Mouse (Mus musculus) right cerebral cortex, postnatal 14 days (tissue): ENCODE data around the gene Dnase2a.

Experiments used
- DNase-seq: peaks from one replicate; pipeline ENCODE4 v3.0.0; 2022

Dnase2a gene

GRCm38 (mm10) chr8:84937620-84938485 is 29.5 kb downstream of the Dnase2a start:
- DNase-seq: no peak

DNA sequence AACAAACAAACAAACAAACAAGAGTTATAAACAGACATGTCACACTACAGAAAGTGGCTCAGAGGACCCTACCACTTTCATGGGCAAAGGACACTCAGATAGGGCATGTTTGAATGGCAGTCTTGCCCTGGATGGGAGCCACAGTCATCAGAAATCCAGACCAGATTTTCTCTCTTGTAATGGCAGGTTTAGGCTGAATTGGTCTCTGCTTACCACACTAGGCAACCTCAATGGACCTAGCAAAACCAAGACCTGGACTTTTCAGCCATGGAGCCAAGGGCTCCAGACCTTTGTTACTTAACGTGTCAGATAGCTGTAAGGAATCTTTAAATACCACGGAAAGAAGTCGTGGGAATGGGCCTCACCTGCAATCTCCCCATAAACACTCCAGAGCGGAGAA is 35.3 kb downstream of the Dnase2a start:
- DNase-seq: no peak

DNA sequence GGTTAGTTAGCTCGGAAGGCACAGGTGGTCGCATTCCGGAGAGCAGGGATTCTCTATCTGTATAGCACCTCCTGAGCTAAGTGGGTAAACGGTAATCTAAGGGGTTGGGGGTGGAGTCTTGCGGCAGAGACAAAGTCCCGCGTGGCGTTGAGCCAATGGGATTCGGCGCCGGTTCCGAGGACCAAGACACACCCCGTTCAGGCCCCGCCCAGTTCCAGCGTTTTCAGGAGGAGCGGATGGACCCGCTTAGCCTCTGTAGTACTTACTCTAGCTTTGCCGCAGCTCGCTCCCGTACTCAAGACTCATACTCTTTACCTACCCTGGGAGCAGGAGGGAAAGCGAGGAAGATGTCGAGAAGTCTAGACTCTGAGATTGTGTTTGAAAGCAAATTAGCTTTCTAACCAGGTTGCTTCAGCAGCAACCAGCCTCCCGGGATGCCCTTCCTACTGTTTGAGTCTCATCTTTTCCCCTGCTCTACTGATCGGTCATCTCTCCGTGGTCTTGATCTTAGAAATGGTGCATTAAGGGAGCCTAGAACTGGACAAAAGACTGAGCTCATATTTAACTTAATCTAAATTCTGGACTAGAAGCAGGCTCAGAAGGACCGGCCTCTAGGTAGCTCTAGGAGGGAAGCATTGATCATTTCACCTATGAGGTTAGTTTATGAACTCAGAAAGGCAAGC is 36.3 kb downstream of the Dnase2a start:
- DNase-seq: peak; percentile 87

DNA sequence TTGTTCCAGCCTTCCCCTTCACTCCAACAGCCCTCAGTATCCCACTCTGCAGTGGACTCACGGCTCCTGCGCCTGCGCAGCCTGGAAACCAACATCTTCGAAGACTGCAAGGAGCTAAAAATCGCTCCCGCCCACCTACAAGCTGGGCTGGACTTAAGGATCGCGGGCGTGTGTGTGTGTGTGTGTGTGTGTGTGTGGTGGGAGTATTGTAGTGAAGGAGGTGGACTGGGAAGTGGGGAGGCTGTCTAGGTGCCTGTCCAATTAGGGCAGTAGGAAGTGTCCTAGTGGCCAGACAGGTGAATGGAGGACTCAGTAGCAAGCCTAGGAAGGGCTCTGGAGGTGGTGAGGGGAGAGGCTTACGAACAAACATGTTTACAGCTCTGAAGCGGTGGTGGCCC is 36.9 kb downstream of the Dnase2a start:
- peak; percentile 76 for DNase-seq

DNA sequence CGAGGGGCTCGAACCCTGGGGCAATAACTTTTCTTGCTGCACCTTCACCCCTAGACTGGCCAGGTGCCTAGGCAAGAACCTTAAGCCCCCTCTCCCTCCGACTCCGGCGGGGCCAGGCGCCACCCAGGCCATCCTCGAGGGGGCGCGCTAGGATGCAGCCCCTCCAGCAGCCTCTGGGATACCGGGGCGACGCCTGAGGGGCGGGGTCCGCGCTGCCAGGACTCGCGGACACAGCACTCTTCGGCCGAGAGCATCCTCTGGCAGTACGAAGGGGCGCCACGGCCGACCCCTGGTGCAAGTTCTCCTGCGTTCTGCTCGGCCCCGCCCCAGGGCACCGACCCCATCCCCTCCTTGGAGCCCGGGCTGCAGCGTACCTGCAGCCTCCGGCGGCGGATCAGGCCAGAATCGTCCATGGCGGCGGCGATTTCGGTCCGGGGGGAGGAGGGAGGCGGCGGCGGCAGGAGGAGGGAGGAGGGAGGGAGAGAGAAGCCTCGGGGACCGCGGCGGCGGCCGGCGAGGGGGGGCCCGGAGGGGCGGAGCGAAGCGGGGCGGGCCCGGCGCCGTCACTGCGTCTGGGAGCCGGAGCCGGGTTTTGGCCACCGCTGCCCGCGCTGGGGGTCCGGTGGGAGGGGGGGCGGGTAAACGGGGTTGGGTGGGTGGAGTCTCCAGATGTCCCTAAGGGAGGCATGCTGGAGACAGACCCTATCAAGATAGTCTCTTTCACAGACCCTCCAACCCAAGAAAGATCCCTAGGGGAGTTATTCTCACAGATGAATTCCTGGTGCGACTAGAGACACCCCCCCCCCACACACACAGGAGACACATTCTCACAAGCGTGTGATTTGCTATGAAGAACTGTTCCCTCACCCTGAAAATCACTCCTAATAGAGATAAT is 37.5 kb downstream of the Dnase2a start:
- peak; percentile 69 for DNase-seq

GRCm38 (mm10) chr8:84946528-84947240 is 38.3 kb downstream of the Dnase2a start, which contains the start of gene Rtbdn:
Gene Rtbdn (plus strand): TSS chr8:84946991.
- no peak for DNase-seq

DNA sequence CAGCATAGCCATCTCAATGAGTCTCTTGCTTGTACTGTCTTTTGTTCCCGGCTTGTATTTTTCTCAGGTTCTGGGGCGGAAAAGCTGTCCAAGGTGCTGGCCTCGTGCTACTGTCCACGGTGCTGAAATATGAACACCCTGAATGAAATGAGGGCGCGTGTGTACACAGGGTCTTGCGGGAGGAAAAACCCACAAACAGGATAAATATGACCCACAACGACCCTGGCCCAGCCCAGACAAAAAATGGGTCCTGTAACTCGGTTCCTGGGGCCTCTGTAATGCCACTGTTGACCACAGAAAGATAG is 38.8 kb downstream of the Dnase2a start:
- DNase-seq: no peak

DNA sequence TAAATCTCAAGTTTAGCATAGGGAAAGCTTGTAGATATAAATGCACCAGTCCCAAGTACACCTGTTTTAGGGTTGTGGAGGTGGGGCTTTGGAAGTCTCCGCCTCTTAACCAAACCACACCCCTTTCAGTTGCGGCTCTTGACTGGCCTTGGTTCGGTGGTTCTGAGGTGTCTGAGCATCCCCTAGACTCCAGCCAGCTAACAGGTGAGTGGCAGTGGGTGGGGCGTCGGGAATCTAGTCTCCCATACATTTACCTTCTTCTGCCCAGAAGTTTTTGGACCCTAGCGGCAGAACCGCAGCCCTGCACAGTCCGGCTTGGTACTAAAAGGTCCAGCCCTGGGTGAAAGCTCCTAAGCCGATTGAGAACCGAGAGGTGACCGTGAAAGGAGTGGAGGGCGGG is 41.4 kb downstream of the Dnase2a start:
- DNase-seq: no peak

GRCm38 (mm10) chr8:84952612-84953255 is 44.4 kb downstream of the Dnase2a start:
- no peak for DNase-seq

DNA sequence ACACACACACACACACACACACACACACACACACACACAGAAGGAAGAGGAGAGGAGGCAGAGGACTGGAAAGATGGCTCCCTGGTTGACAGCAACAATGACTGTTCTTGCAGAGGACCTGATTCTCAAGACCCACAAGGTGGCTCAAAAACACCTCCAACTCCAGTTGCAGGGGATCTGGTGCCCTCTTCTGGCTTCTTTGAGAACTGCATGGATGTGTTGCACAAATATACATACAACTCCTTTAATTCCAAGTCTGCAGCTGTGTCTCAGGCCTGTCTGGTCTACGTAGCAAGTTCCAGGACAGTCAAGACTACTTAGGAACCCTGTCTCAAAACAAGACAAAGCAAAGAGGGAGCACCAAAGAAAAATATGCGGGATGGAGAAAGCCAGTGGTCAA is 48.4 kb downstream of the Dnase2a start:
- DNase-seq: peak; percentile 81

DNA sequence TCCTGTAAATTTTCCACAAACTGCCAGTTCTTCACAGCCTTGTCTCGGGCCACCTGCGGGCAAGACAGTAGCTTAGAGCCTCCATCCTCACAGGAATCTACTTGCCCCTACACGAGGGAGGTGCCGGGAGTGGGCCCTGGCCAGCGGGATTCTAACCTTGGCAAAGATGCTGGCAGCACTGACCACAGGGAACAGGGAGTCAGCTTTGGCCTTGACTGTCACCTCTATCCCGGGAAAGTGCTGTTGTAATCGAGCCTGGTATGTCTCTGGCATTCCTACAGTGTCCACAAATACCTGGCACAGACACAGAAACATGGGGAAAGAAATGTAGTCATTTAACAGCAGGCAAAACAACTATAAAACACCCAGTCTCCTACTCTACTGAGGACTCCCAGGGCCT is 51.5 kb downstream of the Dnase2a start:
- no peak for DNase-seq

DNA sequence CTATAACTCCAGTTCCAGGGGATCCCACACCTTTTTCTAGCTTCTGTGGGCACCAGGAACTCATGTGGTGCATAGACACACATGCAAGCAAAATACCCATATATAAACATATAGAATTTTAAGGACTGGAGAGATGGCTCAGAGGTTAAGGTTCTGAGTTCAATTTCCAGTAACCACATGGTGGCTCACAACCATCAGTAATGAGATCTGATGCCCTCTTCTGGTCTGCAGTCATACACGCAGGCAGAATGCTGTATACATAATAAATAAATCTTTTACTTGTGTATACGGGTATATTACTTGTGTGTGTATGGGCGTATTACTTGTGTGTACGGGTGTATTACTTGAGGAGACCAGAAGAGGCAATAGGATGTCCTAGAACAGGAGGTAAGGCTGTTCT is 55.6 kb downstream of the Dnase2a start:
- DNase-seq: no peak

DNA sequence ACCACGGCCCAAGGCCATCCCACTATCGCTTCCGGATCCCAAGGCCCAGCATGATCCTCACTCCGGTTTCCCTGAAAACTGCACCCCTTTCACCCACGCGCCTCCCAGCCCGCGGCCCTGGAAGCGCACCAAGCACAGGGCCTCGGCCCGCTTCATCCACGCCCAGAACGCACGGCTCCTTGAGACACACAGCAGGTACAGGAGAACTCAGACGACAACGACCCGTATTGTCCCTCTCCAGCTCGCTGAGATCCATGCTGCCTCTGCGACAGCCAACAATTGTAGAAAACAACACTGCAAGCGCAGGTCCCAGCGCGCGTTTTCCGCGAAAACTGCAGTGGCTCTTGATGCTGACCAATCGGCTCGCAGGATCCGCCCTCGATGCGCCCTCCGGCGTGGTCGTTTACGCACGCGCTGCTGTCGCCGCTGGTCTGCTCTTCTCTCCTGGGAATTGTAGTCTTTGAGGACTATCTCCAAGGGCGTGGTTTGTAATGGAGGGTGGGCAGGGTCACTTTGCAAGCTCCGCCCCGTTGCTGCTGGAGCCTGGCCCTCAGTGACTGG is 57.5 kb downstream of the Dnase2a start:
- peak; percentile 93 for DNase-seq

GRCm38 (mm10) chr8:84966603-84967002 is 58.2 kb downstream of the Dnase2a start:
- no peak for DNase-seq

DNA sequence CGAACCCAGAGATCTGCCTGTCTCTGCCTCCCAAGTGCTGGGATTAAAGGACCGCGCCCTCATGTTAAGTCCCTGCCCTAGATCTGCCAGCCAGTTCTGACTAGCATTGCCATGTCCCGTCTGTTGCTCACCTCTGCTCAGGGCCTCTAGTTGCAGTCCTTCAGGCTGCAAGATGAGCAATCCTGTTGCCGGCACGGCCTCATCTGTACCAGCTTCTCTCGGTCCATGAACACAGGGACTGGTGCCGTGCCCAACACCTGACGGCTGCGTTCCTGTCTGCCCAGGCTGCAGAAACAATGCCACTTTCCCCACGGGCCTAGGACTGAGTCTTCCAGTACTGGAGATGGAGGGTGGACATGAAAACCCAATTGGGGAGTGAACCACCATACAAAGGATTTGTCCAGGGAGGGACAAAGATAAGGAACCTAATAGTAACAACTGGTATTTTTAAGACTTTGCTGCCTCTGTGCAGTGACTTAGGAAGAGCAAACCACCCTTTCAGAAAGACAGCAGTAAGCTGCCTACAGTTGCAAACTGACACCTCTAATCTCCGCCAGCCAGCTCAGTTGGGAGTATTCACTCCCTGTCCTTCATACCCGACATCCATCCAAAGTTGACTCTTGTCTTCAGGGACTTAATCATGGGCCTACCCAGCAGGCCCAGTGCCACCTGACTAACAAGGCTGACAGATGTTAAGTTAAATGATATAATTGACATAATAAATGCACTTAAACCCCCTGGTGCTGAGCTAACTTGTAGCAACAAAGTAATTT is 59.4 kb downstream of the Dnase2a start:
- DNase-seq: no peak

DNA sequence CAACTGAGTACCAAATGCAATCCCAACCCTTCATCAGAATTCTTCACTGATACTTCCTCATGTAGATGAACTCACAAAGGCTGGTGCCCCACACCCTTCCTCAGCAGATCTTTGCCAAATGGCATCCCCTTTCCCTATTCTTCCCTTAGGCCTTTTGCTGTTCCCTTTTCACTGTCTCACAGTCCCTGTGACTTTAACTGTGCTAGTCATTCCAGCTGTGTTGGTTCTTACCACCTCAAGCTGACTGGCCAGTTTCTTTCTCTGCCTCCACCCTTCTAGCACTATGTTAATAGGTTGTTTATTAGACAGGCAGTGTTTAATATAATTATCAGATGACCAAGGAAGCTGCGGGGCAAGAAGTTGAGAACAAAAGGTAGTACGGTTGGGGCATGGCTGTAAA is 60.3 kb downstream of the Dnase2a start:
- no peak for DNase-seq

GRCm38 (mm10) chr8:84969241-84970134 is 61.1 kb downstream of the Dnase2a start, which contains the start of the genes Gm49661, Prdx2 and Rnaseh2a:
Gene Gm49661 (minus strand): TSS chr8:84969433.
Gene Prdx2 (plus strand): TSS chr8:84969587.
Gene Rnaseh2a (minus strand): TSS chr8:84969767.
- peak; percentile 73 for DNase-seq

GRCm38 (mm10) chr8:84970135-84970790 is 61.9 kb downstream of the Dnase2a start:
- DNase-seq: no peak

DNA sequence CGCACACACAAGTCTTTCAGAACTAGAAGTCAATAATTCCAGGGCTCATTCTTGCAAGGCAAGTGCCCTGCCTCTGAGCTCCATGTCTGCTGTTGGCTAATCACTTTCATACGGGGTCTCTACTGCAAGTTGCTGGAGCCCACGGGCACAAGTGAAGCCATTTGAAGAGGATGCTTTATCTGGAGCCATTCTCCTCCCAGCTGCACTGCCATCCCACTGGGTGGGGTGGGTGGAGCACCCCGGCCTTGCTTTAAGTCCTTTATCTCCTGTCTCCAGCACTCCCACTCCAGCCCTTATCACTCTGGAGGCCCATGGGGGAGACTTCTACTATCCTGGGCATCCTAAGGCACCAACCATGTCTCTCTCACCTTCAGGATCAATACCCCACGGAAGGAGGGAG is 62.6 kb downstream of the Dnase2a start:
- no peak for DNase-seq
